Mouse (Mus musculus): ENCODE data around the gene Hspa1a. TPM values are rescaled to one million over a fixed set of nuclear protein-coding genes. Genes with fewer than 3 reads are reported as not detected.
"Not testable (repeated sequence)": the region's sequence is repeated elsewhere in the genome, so short reads cannot be mapped to it uniquely, and the experiment has no call there.

The Hspa1a gene
- polyA plus RNA-seq, 1 experiment from 2014 or later = 19.3 TPM

DNA sequence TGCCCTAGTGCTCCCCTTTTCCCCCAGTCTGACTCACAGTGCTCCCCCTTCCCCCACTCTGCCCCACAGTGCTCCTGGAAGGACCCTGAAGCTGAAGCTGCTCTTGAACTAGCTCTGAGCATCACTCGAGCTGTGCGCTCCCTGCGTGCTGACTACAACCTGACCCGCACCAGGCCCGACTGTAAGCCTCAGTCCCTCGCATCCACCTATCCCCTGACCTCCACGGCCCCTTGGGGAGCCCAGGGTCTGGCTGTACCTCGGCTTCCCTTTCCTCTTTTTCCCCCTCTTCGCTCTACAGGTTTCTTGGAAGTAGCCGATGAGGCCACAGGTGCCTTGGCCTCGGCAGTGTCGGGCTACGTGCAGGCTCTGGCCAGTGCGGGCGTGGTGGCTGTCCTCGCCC lies 43.3 kb upstream of the Hspa1a start:
- 90% methylated on average over 13 of the region's 16 CpGs for WGBS
- Histone ChIP-seq H3K9ac (ENCODE audit: low read depth, low read length) (no peak overlapping the region), H3K4me3 (ENCODE audit: low read depth, low read length) (no peak overlapping the region), H3K36me3 (ENCODE audit: control insufficient read depth, insufficient read depth, low read length) (peaks cover 51% of the 10 kb centered on the region), H3K4me2 (ENCODE audit: low read length) (no peak overlapping the region), H3K27ac (ENCODE audit: low read length) (no peak overlapping the region), H3K9me3 (replicated peaks; ENCODE audit: control insufficient read depth, low read length, poor library complexity, severe bottlenecking) (no peaks in the 10 kb centered on the region), H3K4me1 (ENCODE audit: control insufficient read depth, insufficient read depth, low read length) (no peaks in the 10 kb centered on the region; the same call in 1 of the 2 replicates), H3K27me3 (ENCODE audit: control insufficient read depth, insufficient read depth, low read depth, low read length) (no peaks in the 10 kb centered on the region)
- ATAC-seq = no peak

DNA sequence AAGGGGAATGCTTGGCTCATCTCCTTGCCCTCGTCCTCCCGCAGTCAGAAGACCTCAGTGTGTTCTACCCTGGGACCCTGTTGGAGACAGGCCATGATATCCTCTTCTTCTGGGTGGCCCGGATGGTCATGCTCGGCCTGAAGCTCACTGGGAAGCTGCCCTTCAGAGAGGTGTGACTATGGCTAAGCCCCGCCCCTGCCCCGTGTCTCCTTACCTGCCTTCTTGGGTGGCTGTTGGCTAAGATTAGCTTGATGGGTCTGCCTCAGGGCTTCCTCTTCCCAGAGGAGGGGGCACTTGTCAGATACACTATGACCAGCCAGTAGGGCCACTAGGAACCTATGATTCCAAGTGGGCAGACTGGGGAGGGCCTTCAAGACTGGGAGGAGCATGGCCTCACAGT lies 41.3 kb upstream of the Hspa1a start:
- no peak overlapping the region for H3K4me2 ChIP-seq (ENCODE audit: low read length)
- H3K4me1 ChIP-seq (ENCODE audit: control insufficient read depth, insufficient read depth, low read length) = no peaks in the 10 kb centered on the region; the same call in 1 of the 2 replicates
- no peak overlapping the region for H3K27ac ChIP-seq (ENCODE audit: low read length)
- no peak for ATAC-seq
- 83% methylated on average over 6 of the region's 6 CpGs for WGBS
- no peak overlapping the region for H3K4me3 ChIP-seq (ENCODE audit: low read depth, low read length)
- H3K9ac ChIP-seq (ENCODE audit: low read depth, low read length) = no peak overlapping the region
- no peaks in the 10 kb centered on the region for H3K27me3 ChIP-seq (ENCODE audit: control insufficient read depth, insufficient read depth, low read depth, low read length)
- H3K36me3 ChIP-seq (ENCODE audit: control insufficient read depth, insufficient read depth, low read length) = peaks cover 58% of the 10 kb centered on the region
- H3K9me3 ChIP-seq (replicated peaks; ENCODE audit: control insufficient read depth, low read length, poor library complexity, severe bottlenecking) = no peaks in the 10 kb centered on the region

DNA sequence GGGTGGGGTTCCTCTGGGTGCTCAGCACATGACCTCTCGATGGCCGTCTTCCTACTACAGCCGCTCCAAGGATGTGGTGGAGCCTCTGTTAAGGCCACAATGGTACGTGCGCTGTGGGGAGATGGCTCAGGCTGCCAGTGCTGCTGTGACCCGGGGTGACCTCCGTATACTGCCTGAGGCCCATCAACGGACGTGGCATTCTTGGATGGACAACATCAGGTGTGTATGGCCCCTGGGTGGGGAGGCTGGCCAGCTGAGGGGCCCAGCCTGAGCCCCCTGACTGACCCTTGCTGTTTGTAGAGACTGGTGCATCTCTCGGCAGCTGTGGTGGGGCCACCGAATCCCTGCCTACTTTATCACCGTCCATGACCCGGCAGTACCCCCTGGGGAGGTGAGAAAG lies 40.5 kb upstream of the Hspa1a start:
- H3K27me3 ChIP-seq (ENCODE audit: control insufficient read depth, insufficient read depth, low read depth, low read length) = no peaks in the 10 kb centered on the region
- peaks cover 63% of the 10 kb centered on the region for H3K36me3 ChIP-seq (ENCODE audit: control insufficient read depth, insufficient read depth, low read length)
- H3K4me2 ChIP-seq (ENCODE audit: low read length) = no peak overlapping the region
- no peak for ATAC-seq
- no peak overlapping the region for H3K9ac ChIP-seq (ENCODE audit: low read depth, low read length)
- no peaks in the 10 kb centered on the region; the same call in 1 of the 2 replicates for H3K4me1 ChIP-seq (ENCODE audit: control insufficient read depth, insufficient read depth, low read length)
- 94% methylated on average over 13 of the region's 13 CpGs for WGBS
- no peak overlapping the region for H3K27ac ChIP-seq (ENCODE audit: low read length)
- no peak overlapping the region for H3K4me3 ChIP-seq (ENCODE audit: low read depth, low read length)
- H3K9me3 ChIP-seq (replicated peaks; ENCODE audit: control insufficient read depth, low read length, poor library complexity, severe bottlenecking) = no peaks in the 10 kb centered on the region

DNA sequence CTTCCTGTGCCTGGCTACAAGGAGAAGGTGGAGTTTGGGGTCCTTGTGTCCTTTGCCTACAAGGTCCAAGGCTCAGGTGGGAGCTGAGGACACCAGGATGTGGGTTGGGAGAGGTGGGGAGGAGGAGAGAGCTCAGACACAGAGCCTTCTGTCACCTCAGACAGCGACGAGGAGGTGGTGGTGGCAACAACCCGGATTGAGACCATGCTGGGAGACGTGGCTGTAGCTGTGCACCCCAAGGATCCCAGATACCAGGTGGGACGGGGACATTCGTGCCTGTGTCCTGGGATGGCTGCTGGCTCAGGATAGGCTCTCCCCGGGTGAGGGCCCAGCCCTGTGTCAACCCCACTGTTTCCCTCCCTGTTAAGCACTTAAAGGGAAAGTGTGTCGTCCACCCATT lies 39.5 kb upstream of the Hspa1a start:
- no peak overlapping the region for H3K9ac ChIP-seq (ENCODE audit: low read depth, low read length)
- 96% methylated on average over 8 of the region's 8 CpGs for WGBS
- no peaks in the 10 kb centered on the region for H3K9me3 ChIP-seq (replicated peaks; ENCODE audit: control insufficient read depth, low read length, poor library complexity, severe bottlenecking)
- no peaks in the 10 kb centered on the region for H3K27me3 ChIP-seq (ENCODE audit: control insufficient read depth, insufficient read depth, low read depth, low read length)
- H3K27ac ChIP-seq (ENCODE audit: low read length) = no peak overlapping the region
- no peak overlapping the region for H3K4me3 ChIP-seq (ENCODE audit: low read depth, low read length)
- H3K36me3 ChIP-seq (ENCODE audit: control insufficient read depth, insufficient read depth, low read length) = peaks cover 64% of the 10 kb centered on the region
- no peak for ATAC-seq
- no peak overlapping the region for H3K4me2 ChIP-seq (ENCODE audit: low read length)
- no peaks in the 10 kb centered on the region; the same call in 1 of the 2 replicates for H3K4me1 ChIP-seq (ENCODE audit: control insufficient read depth, insufficient read depth, low read length)

DNA sequence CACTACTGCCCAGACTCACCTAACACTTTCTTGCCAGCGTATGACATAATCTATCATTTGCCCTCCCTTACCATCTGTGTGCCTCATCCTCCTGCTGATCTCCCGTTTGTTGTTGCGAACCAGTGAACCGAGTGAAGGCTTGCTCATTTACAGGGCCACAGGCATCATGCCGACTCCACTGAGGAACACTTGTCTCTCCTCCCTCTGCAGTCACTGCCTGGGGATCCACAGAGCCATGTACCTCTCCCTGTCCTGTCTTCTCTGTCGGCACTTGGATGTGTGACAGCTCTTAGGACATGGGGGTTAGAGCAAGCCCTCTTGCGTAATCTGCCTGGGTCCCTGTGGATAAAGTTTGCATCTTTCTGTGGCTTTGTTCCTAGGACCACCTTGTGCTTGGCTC lies 37.6 kb upstream of the Hspa1a start:
- Histone ChIP-seq H3K4me2 (ENCODE audit: low read length) (no peak overlapping the region), H3K27me3 (ENCODE audit: control insufficient read depth, insufficient read depth, low read depth, low read length) (no peaks in the 10 kb centered on the region), H3K9ac (ENCODE audit: low read depth, low read length) (no peak overlapping the region), H3K4me1 (ENCODE audit: control insufficient read depth, insufficient read depth, low read length) (no peaks in the 10 kb centered on the region), H3K36me3 (ENCODE audit: control insufficient read depth, insufficient read depth, low read length) (peaks cover 65% of the 10 kb centered on the region), H3K27ac (ENCODE audit: low read length) (no peak overlapping the region), H3K4me3 (ENCODE audit: low read depth, low read length) (no peak overlapping the region), H3K9me3 (replicated peaks; ENCODE audit: control insufficient read depth, low read length, poor library complexity, severe bottlenecking) (no peaks in the 10 kb centered on the region)
- no peak for ATAC-seq
- 85% methylated on average over 7 of the region's 7 CpGs for WGBS

DNA sequence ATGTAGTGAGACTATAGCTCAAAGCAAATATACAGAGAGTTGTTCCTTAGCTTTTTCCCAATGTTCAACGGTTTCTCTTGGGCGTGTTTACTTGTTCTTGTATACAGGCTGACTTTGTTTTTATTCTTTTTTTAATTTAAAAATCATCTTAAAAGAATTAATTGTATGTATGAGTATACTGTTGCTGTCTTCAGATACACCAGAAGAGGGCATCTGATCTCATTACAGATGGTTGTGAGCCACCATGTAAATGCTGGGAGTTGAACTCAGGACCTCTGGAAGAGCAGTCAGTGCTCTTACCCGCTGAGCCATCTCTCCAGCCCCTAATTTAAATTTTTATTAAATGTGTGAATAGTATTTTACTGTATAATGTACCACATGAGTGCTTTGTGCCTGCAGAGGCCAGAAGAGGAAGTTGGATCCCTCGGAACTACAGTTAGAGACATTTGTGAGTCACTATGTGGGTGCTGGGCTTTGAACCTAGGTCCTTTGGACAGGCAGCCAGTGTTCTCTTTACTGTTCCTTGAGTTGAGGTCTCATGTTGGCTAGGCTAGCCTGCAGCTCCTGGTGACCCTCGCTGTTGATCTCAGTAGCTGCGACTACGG lies 35.5 kb upstream of the Hspa1a start:
- no peak for ATAC-seq
- WGBS = 97% methylated on average over 7 of the region's 7 CpGs
- H3K9me3 ChIP-seq (replicated peaks; ENCODE audit: control insufficient read depth, low read length, poor library complexity, severe bottlenecking) = no peaks in the 10 kb centered on the region
- peaks cover 49% of the 10 kb centered on the region for H3K36me3 ChIP-seq (ENCODE audit: control insufficient read depth, insufficient read depth, low read length)
- H3K4me2 ChIP-seq (ENCODE audit: low read length) = no peak overlapping the region
- peaks cover 10% of the 10 kb centered on the region for H3K4me1 ChIP-seq (ENCODE audit: control insufficient read depth, insufficient read depth, low read length)
- H3K27ac ChIP-seq (ENCODE audit: low read length) = no peak overlapping the region
- H3K9ac ChIP-seq (ENCODE audit: low read depth, low read length) = no peak overlapping the region
- no peak overlapping the region for H3K4me3 ChIP-seq (ENCODE audit: low read depth, low read length)
- H3K27me3 ChIP-seq (ENCODE audit: control insufficient read depth, insufficient read depth, low read depth, low read length) = no peaks in the 10 kb centered on the region

DNA sequence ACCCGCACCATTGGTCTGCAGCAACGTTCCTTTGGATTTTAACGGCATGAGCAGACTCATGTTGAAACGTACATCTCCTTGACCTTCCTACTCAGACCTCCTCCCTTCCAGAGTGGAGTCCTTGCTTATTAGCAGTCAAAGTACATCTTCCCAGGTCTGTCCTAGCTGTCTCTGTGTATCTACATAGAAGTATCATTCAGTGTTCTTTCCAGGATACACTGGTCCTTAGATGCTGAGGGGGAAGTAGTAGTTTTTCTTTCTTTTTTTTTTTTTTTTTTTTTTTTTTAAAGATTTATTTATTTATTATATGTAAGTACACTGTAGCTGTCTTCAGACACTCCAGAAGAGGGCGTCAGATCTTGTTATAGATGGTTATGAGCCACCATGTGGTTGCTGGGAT lies 33.9 kb upstream of the Hspa1a start:
- not testable (repeated sequence) for H3K9me3 ChIP-seq (replicated peaks; ENCODE audit: control insufficient read depth, low read length, poor library complexity, severe bottlenecking); H3K4me2 ChIP-seq (ENCODE audit: low read length); H3K9ac ChIP-seq (ENCODE audit: low read depth, low read length); H3K27me3 ChIP-seq (ENCODE audit: control insufficient read depth, insufficient read depth, low read depth, low read length); ATAC-seq; H3K4me3 ChIP-seq (ENCODE audit: low read depth, low read length); H3K27ac ChIP-seq (ENCODE audit: low read length)
- Histone ChIP-seq H3K36me3 (ENCODE audit: control insufficient read depth, insufficient read depth, low read length) (peaks cover 34% of the 10 kb centered on the region), H3K4me1 (ENCODE audit: control insufficient read depth, insufficient read depth, low read length) (peaks cover 15% of the 10 kb centered on the region)
- 97% methylated on average over 4 of the region's 5 CpGs for WGBS

DNA sequence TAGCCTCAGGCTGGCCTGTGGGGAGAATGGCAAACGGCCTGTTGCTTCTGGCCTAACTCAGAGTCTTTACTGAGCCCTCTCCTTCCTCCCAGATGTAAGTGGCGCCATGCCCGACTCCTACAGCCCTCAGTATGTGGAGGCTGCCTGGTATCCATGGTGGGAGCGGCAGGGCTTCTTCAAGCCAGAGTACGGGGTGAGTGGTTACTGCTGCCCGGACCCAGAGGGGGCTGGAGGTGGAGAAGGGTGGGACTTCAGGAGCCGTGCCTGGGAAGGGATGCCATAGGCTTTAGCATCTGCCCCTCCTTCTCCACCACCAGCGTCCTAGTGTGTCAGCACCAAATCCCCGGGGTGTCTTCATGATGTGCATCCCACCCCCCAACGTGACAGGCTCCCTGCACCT lies 33.2 kb upstream of the Hspa1a start:
- no peak overlapping the region for H3K4me3 ChIP-seq (ENCODE audit: low read depth, low read length)
- peaks cover 29% of the 10 kb centered on the region for H3K36me3 ChIP-seq (ENCODE audit: control insufficient read depth, insufficient read depth, low read length)
- no peak overlapping the region for H3K9ac ChIP-seq (ENCODE audit: low read depth, low read length)
- 97% methylated on average over 10 of the region's 10 CpGs for WGBS
- no peak overlapping the region for H3K27ac ChIP-seq (ENCODE audit: low read length)
- peaks cover 16% of the 10 kb centered on the region for H3K4me1 ChIP-seq (ENCODE audit: control insufficient read depth, insufficient read depth, low read length)
- ATAC-seq = no peak
- no peaks in the 10 kb centered on the region for H3K27me3 ChIP-seq (ENCODE audit: control insufficient read depth, insufficient read depth, low read depth, low read length)
- H3K9me3 ChIP-seq (replicated peaks; ENCODE audit: control insufficient read depth, low read length, poor library complexity, severe bottlenecking) = no peaks in the 10 kb centered on the region
- H3K4me2 ChIP-seq (ENCODE audit: low read length) = no peak overlapping the region

DNA sequence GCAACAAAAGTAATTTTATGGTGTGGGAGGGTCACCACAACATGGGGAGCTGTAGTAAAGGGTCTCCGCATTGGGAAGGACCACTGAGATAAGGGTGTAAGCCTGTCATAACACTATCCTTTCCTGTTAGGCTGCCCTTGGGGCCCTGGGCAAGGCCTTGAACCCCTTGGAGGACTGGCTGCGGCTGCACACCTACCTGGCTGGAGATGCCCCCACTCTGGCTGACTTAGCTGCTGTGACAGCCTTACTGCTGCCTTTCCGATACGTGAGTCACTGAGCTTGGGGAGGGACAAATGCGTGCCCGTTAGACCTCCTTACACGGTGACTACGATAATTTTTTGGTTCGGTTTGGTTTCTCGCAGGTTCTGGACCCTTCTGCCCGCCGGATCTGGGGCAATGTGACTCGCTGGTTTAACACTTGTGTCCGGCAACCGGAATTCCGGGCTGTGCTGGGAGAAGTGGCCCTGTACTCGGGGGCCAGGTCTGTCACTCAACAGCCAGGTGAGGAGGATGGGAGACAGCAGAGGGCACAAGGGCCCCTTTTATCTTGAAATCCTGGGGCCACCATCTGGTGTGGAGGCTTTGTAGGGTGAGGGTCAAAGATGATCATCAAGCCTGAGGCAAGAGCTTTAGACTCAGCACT lies 32.2 kb upstream of the Hspa1a start:
- Histone ChIP-seq H3K4me1 (ENCODE audit: control insufficient read depth, insufficient read depth, low read length) (peaks cover 19% of the 10 kb centered on the region), H3K27me3 (ENCODE audit: control insufficient read depth, insufficient read depth, low read depth, low read length) (no peaks in the 10 kb centered on the region), H3K36me3 (ENCODE audit: control insufficient read depth, insufficient read depth, low read length) (peaks cover 28% of the 10 kb centered on the region), H3K4me2 (ENCODE audit: low read length) (no peak overlapping the region), H3K9ac (ENCODE audit: low read depth, low read length) (no peak overlapping the region), H3K27ac (ENCODE audit: low read length) (no peak overlapping the region), H3K9me3 (replicated peaks; ENCODE audit: control insufficient read depth, low read length, poor library complexity, severe bottlenecking) (no peaks in the 10 kb centered on the region), H3K4me3 (ENCODE audit: low read depth, low read length) (no peak overlapping the region)
- no peak for ATAC-seq
- 96% methylated on average over 17 of the region's 17 CpGs for WGBS
